Mouse (Mus musculus) adrenal gland, postnatal 14 days (tissue): Measurements from ENCODE around the gene Tctex1d2. TPM values are rescaled to one million over a fixed set of nuclear protein-coding genes. Genes with fewer than 3 reads are reported as not detected.
A peak's percentile ranks its signal among the peaks of the same experiment; 100 is the strongest.
"Not testable (repeated sequence)": the region's sequence is repeated elsewhere in the genome, so short reads cannot be mapped to it uniquely, and the experiment has no call there.

Experiments used
- DNase-seq: peaks from one replicate; pipeline ENCODE4 v3.0.0; 2021; ENCODE audit warnings: mixed read lengths
- total RNA-seq: library from RNA; stranded (reverse); gene quantifications from 2 replicates; pipeline ENCODE4 v1.2.3, GENCODE M21; 2021

Tctex1d2 gene
- total RNA-seq, 1 experiment from 2014 or later = 6.8 TPM

DNA sequence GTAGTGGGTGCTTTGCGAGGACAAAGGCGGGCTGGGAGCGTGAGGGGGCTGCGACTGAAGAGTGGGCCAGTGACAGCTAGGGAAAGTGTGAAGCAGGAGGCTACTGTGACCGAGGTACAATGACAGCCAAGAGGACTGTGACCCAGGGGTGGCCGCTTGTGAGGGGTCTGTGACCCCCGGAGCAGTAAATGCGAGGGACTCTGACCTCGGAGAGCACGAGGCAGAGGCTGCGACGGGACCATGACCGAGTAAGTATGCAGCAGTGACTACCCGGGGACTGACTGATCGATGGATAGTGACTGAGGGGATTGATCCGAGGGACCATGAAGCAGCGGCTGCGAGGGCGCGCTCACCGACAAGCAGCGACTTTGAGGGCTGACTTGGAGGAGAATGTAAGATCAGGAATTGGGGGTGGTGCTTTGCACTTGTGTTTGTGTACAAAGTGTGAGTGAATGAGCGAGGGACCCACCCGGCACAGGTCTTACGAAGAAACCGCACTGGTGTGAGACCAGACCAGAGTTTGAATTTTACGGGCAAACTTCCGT is 11.6 kb downstream of the Tctex1d2 start:
- DNase-seq = no peak

DNA sequence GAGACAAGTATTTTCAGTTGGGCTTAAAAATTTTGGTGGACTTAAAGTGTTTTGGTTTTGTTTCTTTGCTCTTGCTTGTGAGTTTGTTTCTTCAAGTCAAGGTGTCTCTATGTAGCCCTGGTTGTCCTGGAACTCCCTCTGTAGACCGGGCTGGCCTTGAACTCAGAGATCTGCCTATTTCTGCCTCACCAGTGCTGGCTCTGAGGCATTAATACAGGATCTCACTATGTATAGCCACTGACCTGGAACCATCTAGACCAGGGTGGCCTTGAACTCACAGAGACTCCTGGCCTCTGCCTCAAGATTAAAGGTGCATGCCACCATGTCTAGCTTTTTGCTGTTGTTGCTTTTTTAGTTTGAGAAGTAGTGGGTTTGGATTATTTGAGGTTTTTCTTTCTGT is 12.4 kb downstream of the Tctex1d2 start:
- DNase-seq = no peak

DNA sequence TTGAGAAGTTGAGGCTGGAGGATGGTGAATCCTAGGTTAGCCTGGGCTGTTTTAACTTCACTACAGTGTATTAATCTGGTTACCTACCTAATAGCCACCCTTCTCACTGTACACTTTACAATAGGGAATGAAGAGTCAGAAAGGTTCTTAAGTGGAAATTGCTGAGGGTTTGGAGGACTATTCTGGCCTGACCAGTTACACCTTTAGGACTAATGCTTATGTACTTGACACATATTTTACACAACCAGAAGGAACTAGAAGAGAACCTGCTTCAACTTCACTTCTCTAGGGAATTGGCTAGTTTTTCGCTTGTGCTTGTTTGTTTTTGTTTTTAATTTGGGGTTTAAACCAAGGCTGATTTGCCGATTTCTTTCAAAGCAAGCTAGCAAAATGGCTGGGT is 13.6 kb downstream of the Tctex1d2 start:
- DNase-seq = no peak

DNA sequence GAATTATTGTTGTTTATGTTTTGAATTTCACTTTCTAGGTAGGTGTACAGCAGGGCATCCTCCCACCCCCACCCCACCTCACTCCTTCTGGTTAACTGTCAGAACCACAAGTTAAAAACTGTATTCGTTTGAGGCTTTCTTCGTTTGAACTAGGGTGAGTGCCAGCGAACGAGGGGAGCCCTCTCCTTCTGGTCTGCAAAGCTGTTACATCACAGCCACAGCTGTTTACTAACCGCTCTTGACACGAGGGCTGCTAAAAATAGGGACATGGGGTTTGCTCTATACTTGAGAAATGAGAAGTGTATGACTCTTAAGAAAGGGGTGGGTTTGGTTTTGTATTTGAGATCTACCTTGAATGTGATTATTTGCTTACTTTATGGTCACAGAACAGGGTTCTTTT is 14.6 kb downstream of the Tctex1d2 start:
- DNase-seq = peak; percentile 52

DNA sequence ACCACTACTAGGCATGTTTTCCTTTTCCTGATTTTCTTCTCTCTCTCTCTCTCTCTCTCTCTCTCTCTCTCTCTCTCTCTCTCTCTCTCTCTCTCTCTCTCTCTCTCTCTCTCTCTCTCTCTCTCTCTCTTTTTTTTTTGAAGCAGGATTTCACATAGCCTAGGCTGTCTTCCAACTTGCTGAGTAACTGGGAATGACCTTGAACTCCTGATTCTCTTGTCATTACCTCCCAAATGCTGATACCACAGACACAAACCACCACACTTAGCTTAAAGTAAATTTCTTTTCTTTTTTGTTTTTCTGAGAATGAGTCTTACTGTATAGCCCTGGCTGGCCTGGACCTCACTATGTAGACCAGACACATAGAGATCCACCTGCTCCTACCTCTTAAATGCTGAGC is 15.2 kb downstream of the Tctex1d2 start:
- peak; percentile 46 for DNase-seq

DNA sequence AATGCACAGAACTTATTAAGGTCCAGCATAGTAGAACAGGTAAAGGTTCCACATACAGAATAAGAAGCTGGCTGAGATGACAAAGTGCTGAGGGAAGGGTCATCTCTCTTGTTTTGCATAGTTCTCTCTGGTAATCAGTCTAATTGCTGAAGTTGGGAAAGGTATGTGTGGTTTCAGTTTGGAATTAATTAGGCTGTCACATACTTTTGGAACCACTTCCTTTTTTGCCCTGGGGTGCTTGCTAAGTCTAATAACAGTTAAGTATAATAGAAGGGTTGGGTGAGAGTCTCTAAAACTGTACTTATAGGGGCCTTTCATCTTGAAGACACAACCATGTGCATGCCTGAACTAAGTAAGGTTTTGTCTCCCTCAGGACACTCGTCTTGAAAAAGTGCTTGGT is 17.2 kb downstream of the Tctex1d2 start:
- DNase-seq = no peak

DNA sequence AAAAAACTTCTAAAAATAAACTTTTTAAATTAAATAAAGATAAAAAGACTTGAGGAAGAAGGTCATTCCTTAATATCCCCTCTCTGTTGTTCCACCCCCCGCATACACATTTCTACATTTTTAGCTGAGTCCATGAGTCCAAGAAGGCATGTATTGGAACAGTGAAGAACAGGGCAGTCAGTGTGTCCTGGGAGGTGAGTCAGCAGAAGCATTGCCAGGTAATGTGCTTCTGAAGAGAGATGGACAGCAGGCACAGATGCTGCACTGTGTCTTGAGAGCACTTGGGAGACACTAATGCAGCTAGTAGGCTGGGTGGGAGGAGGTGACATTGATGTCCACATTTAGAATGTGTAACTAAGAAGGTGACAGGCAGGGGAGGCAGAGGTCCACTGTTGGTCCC is 17.8 kb downstream of the Tctex1d2 start:
- DNase-seq = no peak

DNA sequence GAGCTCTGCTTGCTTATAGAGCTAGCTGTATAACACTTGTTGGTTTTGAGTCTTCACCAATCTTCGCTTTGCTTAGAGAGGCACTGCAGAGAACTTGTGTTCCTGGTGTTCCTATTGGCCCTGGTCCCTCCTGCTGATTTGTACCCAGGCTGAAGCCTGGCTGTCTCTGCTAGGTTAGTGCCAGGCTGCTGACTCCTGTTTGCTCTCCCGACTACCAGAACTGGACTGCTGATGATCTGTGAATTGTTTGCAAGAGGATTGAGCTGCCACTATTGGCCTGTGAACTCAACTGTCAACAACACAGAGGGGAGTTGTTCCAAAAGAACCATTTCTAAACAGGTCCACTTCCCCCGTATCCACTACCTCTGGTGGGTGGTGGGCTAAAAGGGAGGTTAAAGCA is 21.9 kb downstream of the Tctex1d2 start:
- DNase-seq = no peak

DNA sequence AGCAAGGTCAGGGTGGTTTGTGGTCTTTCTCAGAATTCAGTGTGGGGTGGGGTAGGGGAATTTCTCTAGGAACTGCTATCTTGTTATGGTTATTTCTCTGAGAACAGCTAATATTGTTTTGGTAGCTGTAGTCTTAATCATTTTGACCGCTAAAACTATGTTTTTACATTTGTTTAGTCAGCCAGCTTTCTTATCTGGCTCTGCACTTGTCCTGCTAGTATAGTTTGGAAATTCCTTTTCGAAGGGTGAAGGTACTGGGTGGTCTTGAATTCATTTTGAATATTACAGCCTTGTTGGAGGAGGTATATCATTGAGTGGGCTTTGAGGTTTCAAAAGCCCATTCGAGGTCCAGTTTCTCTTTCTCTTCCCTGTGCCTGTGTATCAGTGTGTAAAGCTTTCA is 25.1 kb downstream of the Tctex1d2 start:
- not testable (repeated sequence) for DNase-seq

DNA sequence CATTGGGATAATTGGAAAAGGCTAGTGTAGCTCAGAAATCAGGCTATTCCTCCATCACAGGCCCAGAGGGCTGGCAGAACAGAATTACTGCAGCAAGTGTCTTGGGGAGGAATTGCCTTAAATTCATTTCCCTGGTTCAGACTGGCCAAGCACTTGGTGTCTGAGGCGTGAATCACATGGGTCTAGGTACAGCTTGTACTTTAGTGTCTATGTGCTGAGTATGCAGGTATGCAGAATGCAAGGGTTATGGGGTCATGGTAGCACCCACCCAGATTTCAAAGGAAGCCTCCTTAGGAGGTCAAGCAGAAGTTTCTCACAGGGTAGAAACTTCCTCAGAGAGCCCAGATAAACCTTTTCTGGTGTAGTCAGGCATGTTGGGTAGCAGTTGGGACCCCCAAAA is 26.1 kb downstream of the Tctex1d2 start:
- DNase-seq = no peak

DNA sequence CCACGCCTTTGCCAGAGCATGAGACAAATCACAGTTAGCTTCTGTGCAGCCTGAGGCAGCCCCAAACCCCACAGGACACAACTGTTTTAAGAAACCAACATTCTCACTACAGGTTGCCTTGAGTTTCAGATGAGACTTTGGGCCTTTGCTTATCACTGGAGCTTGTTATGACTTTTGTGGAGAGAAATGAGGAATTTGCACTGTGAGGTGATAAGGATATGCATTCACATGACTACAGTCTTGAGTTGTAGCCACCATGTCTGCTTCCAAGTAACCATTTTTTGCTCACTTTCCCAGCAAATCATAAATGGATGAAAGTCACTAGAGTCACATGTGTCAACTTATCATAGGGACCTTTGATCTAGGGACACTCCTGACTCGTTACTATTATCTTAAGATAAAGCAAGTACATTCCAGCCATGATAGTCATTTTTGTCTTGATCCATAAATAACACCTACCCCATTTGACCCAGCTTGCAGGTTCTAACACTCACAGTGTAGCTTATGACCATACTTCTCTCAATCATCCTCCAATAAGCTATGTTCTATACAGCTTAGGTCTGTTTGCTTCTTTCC is 27.1 kb downstream of the Tctex1d2 start:
- no peak for DNase-seq

DNA sequence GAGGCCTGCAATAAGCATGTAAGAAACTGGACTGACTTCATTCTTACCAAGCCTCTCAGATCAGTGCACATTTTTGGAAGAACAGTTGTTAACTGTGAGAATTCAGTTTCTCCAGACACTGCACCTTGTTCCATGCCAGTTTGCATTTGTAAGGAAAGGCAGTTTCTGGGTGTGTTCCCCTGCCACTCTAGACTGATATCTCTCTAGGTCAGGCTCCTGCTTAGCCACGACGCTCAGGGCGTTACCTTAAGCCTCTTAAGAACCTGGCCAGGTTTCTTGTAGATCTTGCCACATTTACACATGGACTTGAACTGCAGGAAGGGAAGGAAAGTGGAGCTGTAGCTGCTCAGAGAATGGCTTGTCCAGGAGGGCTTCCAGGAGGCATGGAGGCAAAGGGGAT is 30.2 kb downstream of the Tctex1d2 start:
- no peak for DNase-seq

DNA sequence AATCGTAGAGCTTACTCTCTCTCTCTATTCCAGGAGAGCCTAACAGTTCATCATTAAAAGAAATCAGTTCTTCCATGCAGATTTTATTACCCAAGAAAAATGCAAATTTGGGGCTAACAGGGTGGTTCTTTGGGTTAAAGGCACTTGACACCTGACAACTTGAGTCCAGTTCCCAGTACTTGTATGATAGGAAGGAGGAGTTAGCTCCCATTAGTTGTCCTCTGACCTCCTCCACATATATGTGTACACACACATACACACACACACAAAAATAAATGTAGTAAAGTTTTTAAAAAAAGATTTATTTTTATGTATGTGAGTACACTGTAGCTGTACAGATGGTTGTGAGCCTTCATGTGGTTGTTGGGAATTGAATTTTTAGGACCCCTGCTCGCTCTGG is 30.6 kb downstream of the Tctex1d2 start:
- no peak for DNase-seq

DNA sequence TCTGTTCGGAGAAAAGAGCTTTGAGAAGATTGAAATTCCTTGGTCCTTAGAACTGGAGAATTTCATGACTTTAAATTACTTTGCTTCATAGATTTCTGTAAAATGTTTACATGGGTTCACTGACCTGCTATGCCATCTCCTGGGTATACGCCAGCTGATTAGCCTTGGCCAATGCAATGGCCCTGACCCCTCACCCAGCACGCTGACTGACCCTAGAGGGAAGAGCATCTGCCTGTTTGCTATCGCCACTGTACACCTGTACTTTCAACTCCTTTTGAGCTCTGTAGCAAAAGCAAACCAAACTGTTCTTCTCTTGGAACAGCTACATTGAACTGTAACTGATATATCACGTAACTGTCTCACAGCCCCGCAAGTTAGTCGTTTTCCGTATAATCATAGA is 33.6 kb downstream of the Tctex1d2 start:
- DNase-seq = no peak

DNA sequence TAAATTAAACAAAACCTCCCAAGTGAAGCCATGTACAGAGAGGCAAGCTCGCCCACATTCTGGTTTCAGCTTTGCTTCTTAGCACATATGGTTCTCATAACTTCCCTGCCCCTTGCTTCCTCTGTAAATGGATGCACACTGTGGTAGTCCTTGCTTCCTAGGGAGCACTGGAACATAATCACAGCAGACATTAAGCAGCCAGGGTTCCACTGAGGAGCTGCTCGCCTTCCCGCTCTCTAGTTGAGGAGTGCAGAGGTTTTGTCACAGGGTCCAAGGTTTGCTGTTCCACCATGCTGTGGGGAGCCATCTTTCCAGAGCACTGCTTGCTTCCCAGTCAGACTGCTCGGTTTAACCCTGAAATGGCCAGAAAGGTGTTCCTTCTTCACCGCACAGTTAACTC is 35.1 kb downstream of the Tctex1d2 start:
- DNase-seq = no peak

DNA sequence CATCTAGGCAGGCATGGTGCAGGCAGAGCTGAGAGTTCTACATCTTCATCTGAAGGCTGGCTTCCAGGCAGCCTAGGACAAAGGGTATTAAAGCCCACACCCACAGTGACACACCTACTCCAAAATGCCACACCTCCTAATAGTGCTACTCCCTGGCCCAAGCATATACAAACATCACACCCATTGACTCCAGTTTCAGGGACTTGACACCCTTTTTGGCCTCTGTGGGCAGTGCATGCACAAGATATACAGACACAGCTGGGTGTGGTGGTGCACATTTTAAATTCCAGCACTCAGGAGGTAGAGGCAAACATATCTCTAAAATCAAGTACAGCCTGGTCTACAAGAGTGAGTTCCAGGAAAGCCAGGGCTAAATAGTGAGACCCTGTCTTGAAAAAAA is 36.6 kb downstream of the Tctex1d2 start:
- DNase-seq = no peak

DNA sequence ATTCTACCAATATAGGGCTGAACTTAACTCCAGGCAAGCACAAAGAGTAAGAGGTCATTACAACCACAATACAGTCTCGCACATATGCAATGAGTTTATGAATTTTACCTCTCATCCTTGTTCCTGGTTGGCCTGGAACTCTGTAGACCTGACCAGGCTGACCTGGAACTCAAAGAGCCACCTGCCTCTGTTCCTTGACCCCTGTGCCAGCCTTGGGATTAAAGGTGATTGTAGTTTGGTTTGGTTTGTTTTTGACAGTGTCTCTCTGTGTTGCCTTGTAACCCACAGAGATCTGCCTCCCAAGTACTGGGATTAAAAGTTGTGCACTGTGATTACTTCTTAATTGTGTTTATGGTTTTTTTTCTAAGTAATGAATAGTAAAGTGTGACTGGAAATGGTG is 37.3 kb downstream of the Tctex1d2 start:
- no peak for DNase-seq

DNA sequence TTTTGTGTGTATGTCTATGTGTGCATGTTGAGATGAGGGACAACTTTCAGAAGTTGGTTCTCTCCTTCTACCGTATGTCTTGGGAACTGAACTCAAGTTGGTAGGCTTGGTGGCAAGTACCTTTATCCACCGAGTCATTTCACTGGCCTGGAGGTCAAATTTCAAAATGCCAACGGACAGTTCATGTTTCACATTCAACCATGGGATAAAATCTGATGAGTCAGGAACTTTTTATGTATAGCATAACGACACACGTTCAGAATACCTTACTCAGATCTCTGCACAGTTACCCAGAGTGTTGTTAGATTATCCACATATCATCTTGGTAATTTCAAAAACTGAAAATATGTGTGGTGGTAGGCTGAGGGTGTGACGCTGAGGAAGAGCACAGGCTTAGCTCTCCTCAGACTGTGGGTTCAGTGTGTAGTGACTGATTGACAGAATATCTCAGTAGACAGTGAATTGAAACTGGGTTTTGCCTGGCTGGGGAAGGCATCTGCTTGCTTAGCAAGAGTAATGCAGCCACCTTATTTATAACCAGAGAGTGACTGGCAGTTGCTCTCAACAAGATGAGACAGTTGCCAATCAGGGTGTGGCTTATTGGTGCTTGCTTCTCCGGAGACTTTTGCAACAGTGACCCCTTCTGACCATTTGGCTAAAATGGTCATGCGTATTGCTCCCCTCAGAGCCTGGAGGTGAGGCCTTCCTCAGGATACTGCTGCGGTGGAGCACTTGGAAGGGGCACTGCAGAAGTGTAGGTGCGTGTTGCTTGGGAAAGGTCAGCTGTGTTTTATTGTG is 38.3 kb downstream of the Tctex1d2 start:
- peak; percentile 73 for DNase-seq

DNA sequence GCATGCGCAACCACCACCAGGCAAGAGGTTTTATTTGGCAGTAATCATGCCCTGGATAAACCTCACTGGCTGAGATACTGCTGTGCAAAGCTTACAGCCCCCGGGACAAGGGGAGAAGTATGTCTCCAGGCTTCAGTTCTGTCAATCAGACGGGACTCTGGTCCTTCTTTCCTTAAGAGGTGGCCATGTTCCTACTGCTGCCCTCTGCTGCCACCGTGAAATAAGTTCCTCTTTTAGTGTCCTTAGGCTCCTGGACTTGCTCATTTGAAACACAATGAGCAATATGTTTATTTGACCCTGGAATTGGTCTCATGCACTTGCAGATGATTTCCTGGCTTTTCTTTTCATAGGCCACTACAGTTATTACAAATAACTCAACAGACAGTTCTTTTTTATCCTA is 41.0 kb downstream of the Tctex1d2 start:
- peak; percentile 27 for DNase-seq

DNA sequence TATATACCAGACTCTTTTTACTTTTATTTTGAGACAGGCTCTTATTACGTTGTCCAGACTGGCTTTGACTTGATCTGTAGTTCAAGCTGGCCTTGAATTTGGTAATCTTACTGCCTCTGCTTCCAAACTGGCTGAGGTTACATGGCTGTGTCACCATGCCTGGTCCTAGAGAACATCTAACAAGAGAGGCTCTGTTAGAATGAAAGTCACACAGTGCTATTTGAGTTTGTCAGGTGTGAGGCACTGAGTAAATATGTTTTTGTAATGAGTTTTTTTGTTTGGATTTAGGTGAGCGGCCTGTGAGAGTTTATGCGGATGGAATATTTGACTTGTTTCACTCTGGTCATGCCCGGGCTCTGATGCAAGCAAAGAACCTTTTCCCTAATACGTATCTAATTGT is 42.2 kb downstream of the Tctex1d2 start:
- no peak for DNase-seq

DNA sequence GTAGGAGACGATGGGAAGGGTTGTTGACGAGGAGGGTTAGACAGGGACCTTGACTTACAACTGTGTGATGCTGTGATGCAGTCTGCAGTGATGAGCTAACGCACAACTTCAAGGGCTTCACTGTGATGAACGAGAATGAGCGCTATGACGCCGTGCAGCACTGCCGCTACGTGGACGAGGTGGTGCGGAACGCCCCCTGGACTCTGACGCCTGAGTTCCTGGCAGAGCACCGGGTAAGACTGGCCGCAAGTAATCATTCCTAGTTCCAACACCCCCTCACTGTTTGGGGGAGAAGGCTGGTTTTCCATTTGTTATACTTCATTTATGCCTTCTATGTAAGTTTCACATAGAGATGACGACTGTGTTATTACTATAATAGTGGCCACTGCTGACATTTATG is 43.4 kb downstream of the Tctex1d2 start:
- no peak for DNase-seq

DNA sequence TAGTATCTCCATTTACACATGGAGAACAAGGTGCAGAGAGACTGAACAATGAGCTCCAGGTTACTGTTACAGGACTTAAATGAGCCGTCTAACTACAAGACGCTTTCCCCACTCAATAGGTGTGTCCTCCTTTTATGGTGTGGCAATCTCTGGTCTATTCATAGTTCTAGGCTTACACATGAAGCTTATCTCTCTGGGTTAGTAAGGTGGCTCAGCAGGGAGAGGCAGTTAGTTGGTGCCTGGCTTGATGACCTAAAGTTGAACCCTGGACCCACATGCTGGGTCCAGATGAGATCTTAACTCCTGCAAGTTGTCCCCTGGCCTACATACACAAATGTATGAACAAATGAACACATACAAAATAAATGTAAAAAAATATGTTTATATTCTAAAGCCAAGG is 43.9 kb downstream of the Tctex1d2 start:
- no peak for DNase-seq

DNA sequence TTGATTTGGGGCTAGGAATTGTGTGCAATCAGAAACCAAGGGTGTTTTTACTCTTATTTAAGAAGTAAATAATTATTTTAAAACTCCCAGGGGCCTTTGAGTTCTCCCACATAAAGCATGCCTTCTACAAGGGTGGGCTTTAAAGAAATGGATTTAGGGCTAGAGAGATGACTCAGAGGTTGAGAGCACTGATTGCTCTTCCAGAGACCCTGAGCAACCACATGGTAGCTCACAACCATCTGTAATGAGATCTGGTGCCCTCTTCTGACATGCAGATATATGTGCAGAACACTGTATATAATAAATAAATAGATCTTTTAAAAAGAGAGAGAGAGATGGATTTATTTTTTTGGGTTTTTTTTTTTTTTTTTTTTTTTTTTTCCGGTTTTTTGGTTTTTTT is 45.4 kb downstream of the Tctex1d2 start:
- DNase-seq = no peak

DNA sequence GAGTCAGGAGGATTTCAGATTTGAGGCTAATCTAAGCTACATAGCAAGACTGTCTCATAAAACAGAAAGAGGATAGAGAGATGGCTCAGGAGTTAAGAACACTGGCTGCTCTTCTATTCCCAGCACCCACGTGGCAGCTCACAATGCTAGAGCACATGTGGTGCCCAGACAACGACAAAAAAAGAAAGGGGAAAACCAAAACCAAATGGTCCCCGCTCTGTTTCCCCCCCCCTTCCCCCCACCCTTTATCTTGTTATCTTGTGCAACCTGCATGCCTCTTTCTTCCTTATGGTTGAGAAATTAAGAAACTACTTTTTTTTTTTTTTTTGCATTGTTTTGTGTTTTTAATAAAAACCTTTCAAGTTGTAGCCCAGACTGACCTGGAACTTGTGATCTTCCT is 49.0 kb downstream of the Tctex1d2 start:
- DNase-seq = no peak
